Mouse (Mus musculus) ES-Bruce4 (cell line): ENCODE results near the gene Brd4. TPM values are rescaled to one million over a fixed set of nuclear protein-coding genes. Genes with fewer than 3 reads are reported as not detected.

ENCODE experiments used
- H3K27ac ChIP-seq: 2 replicates; pipeline ENCODE4 v1.5.1; 2012; ENCODE audit warnings: low read length, inconsistent platforms; ENCODE audit not compliant: insufficient read depth
- H3K27me3 ChIP-seq: 2 replicates; pipeline ENCODE4 v1.6.1; 2012; ENCODE audit warnings: mild to moderate bottlenecking, low read length, inconsistent platforms; ENCODE audit not compliant: control insufficient read depth, poor library complexity, insufficient read depth, severe bottlenecking
- H3K36me3 ChIP-seq: 2 replicates; pipeline ENCODE4 v1.6.1; 2012; ENCODE audit warnings: inconsistent platforms, mild to moderate bottlenecking, low read length, moderate library complexity; ENCODE audit not compliant: control insufficient read depth, poor library complexity, insufficient read depth, severe bottlenecking
- H3K4me1 ChIP-seq: one replicate; pipeline ENCODE4 v1.8.1; 2011; ENCODE audit warnings: low read length; ENCODE audit not compliant: control insufficient read depth, insufficient read depth
- H3K4me3 ChIP-seq: 2 replicates; pipeline ENCODE4 v1.5.1; 2011; ENCODE audit warnings: low read depth, mild to moderate bottlenecking, low read length
- H3K9ac ChIP-seq: 2 replicates; pipeline ENCODE4 v1.6.1; 2012; ENCODE audit warnings: low read depth, mild to moderate bottlenecking, inconsistent platforms; ENCODE audit not compliant: poor library complexity, severe bottlenecking
- H3K9me3 ChIP-seq: replicated peaks from 2 replicates; pipeline ENCODE4 v1.6.1; 2012; ENCODE audit warnings: mild to moderate bottlenecking, low read length, inconsistent platforms; ENCODE audit not compliant: control insufficient read depth, poor library complexity, insufficient read depth, severe bottlenecking
- CTCF ChIP-seq: IDR thresholded peaks from one replicate; pipeline ENCODE4 v1.8.1; 2011; ENCODE audit warnings: low read depth, low read length
- EP300 ChIP-seq: IDR thresholded peaks from 2 replicates; pipeline ENCODE4 v1.6.1; 2011; ENCODE audit warnings: low read depth, low read length; ENCODE audit not compliant: insufficient read depth
- POLR2A ChIP-seq: IDR thresholded peaks from one replicate; pipeline ENCODE4 v1.8.1; 2011; ENCODE audit warnings: low read length; ENCODE audit not compliant: insufficient read depth
- polyA plus RNA-seq: library from polyadenylated mRNA; stranded (reverse); fragments of >200 nt; gene quantifications from 2 replicates; pipeline ENCODE4 v1.2.4, GENCODE M21; 2011; ENCODE audit warnings: low read depth; ENCODE audit not compliant: missing spikeins, insufficient read depth, insufficient read length

The Brd4 gene
- polyA plus RNA-seq, 1 experiment = 191 TPM

- Histone ChIP-seq H3K27ac (no peak overlapping the region), H3K9ac (no peak overlapping the region), H3K4me3 (no peak overlapping the region), H3K4me1 (no peaks in the 10 kb centered on the region), H3K36me3 (no peaks in the 10 kb centered on the region), H3K27me3 (no peaks in the 10 kb centered on the region), H3K9me3 (no peaks in the 10 kb centered on the region)
- TF ChIP-seq EP300 (no peak), POLR2A (no peak), CTCF (no peak)
Observed at GRCm38 (mm10) chr17:32172485-32172884, 112.0 kb downstream of the Brd4 start.

- Histone ChIP-seq H3K4me1 (peaks cover 2% of the 10 kb centered on the region), H3K9ac (no peak overlapping the region), H3K4me3 (no peak overlapping the region), H3K27ac (no peak overlapping the region), H3K9me3 (no peaks in the 10 kb centered on the region), H3K27me3 (no peaks in the 10 kb centered on the region), H3K36me3 (no peaks in the 10 kb centered on the region)
- TF ChIP-seq CTCF = no peak
- no peak for TF ChIP-seq EP300
- TF ChIP-seq POLR2A = no peak
Observed at GRCm38 (mm10) chr17:32169518-32170225, 114.8 kb downstream of the Brd4 start.

DNA sequence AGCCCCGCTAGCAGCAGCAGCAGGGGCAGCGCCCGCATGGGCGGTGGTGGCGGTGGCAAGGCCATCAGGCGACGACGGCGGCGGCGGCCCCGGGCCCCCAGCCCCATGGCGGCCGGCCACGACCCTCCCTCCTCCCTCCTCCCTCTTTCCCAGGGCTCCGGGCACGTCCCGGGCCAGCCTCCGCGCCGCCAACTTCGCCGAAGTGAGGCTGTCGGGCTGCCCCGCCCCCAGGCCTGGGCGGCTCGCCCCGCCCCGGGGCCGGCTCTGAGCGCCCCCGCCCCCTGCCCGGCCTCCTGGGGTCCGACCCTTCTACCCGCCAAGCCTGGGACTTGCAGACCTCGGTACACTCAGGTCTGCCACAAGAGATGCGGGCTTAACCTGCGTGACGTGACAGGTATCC lies 117.8 kb downstream of the Brd4 start, which contains the start of gene Notch3:
Notch3 (minus strand) TSS at position 166 of the 400 bp plus-strand sequence.
- Histone ChIP-seq H3K9ac (peak within 1 kb of the TSS; percentile 84), H3K9me3 (no peaks in the 10 kb centered on the region), H3K36me3 (no peaks in the 10 kb centered on the region), H3K27me3 (no peaks in the 10 kb centered on the region), H3K4me1 (peaks cover 4% of the 10 kb centered on the region), H3K4me3 (peak within 1 kb of the TSS; percentile 94), H3K27ac (no peak within 1 kb of the TSS)
- peak; percentile 42 for TF ChIP-seq POLR2A
- no peak for TF ChIP-seq CTCF

- no peaks in the 10 kb centered on the region for H3K9me3 ChIP-seq
Observed at GRCm38 (mm10) chr17:32165803-32166595, 118.5 kb downstream of the Brd4 start.

DNA sequence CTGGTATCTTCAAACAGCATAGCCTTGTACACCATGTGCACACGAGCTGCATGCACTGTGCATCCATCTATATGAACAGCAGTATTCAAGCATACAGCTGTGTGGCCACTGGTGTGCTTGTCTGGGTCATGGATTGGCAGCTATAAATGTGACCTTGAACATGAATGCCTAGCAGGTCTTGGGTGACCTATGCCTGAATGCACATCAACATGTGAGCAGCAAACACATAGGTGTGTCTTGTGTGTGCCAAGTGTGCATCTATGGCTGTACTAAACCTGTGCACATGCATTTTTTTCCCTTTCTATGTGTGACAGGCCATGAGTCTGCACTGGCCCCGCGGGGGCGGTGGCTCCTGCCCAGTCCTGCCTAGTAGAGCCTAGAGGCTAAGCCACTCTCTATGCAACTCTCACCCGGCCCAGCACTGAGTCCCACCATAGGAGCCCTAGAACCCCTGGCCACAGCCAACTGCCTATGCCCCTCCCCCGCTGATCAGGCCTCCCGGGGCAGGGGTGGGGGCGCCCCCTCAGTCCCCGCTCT lies 119.2 kb downstream of the Brd4 start:
- H3K4me1 ChIP-seq = peaks cover 6% of the 10 kb centered on the region
- H3K9ac ChIP-seq = peak overlapping the region; percentile 84
- TF ChIP-seq CTCF = no peak
- no peak for TF ChIP-seq POLR2A
- TF ChIP-seq EP300 = no peak
- no peak overlapping the region for H3K27ac ChIP-seq
- no peaks in the 10 kb centered on the region for H3K9me3 ChIP-seq
- H3K36me3 ChIP-seq = no peaks in the 10 kb centered on the region
- H3K4me3 ChIP-seq = peak overlapping the region; percentile 94
- H3K27me3 ChIP-seq = no peaks in the 10 kb centered on the region

More at GRCm38 (mm10) chr17:32165803-32166595, 118.5 kb downstream of the Brd4 start:
- H3K9ac ChIP-seq = peak overlapping the region; percentile 84
- TF ChIP-seq CTCF (no peak), EP300 (no peak), POLR2A (no peak)
- H3K27me3 ChIP-seq = no peaks in the 10 kb centered on the region
- no peaks in the 10 kb centered on the region for H3K36me3 ChIP-seq
- H3K4me3 ChIP-seq = peak overlapping the region; percentile 94
- H3K4me1 ChIP-seq = peaks cover 6% of the 10 kb centered on the region
- no peak overlapping the region for H3K27ac ChIP-seq
